Mouse (Mus musculus) liver, adult (tissue): ENCODE measurements around the gene Sorcs2.

ENCODE experiments used
- GATA4 ChIP-seq: IDR thresholded peaks from 2 replicates; pipeline ENCODE4 v1.6.1; 2014; ENCODE audit warnings: mild to moderate bottlenecking, low read length; ENCODE audit not compliant: insufficient replicate concordance

The Sorcs2 gene

GRCm38 (mm10) chr5:36312926-36313325, 85.0 kb downstream of the Sorcs2 start:
- TF ChIP-seq GATA4, result no peak

DNA sequence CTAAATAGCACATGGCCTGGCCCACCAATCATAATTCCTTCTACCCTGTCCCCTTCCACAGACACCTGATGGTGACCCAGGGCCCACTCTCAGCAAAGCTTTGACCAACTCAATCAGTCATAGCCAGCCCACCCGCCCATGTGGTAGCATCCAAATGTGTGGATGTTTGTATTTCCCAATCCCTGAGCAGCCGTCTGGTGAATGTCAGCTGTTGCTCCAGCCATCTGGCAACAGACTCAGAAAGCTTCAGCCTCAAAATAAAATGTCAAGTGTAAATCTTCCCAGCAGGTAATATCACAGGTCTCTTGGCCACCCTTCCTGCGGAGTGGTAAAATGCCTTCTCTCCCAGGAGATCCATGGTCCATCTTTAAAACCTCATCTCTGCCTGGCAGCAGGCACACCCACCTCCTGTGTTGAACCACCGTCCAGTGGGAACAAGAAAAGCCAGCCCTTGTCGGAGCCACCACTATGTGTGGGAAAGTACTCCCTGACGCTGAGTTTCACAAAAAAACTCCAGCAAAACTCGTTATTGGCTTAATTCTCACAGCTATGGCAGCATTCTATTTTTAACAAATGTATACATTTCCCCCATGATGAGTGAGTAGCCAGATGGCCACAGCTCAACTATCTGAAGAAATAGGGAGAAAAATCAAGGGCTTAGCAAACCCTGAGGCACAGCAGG, 93.5 kb downstream of the Sorcs2 start:
- TF ChIP-seq GATA4, result no peak

DNA sequence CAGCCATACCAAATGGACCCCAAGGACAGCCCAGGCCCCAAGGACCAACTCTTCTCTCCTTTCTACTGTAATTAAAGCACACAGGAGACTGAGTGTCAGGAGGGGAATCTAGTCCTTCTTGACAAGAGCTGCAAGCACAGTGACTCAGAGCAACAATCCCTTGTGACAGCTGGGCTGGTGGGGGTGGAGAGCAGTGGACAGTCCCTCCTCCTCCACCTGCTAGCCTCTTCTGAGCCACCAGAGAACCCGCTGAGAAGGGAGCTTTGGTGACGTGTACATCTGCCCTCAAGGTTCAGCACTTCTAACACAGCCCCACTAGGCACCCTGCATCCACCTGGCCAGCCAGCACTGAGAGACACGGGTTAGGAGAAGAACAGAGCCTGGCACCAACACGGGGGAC, 96.8 kb downstream of the Sorcs2 start:
- TF ChIP-seq GATA4, result no peak

GRCm38 (mm10) chr5:36298049-36298448, 99.9 kb downstream of the Sorcs2 start:
- TF ChIP-seq GATA4, result no peak

DNA sequence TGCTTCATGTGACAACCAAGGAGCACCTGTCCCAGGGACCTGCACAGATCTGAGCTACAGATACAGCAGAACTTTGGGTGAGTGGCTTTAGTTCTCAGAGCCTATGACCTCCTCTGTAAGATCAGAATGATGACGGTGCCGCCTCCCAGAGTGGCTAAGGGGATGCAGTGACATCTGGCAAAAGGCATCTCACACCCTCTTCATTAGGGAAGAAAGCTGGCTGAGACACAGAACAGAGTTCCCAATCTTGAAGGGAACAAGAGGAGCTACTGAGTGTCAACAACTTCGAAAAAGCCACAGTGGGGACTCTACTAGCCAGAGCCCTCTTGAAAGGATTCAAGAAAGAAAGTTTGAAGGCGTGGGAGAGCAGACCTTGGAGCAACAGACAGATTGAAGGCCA, 100.7 kb downstream of the Sorcs2 start:
- TF ChIP-seq GATA4, result no peak

GRCm38 (mm10) chr5:36293109-36293900, 104.6 kb downstream of the Sorcs2 start:
- TF ChIP-seq GATA4, result no peak

- no peak for TF ChIP-seq GATA4
Observed at GRCm38 (mm10) chr5:36292321-36292720, 105.6 kb downstream of the Sorcs2 start.

DNA sequence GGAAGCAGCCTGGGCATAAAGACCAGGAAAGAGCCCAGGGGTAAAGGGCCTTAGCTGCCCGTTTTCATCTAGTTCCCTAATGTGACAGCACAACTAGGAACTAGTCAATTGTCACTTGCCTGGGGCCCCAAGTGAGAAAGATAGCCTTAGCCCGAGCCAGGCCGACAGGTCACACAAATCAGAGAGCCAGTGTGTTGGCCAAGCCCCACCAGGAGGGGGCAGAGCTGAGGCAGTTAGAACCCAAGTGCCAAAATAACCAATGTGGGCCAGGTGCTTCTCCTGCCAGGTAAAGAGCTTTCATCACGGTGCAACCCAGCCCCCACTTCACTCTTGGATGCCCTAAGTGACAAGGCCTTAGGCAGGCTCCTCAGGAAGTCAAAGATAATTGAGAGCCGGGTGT, 106.7 kb downstream of the Sorcs2 start:
- TF ChIP-seq GATA4, result no peak

DNA sequence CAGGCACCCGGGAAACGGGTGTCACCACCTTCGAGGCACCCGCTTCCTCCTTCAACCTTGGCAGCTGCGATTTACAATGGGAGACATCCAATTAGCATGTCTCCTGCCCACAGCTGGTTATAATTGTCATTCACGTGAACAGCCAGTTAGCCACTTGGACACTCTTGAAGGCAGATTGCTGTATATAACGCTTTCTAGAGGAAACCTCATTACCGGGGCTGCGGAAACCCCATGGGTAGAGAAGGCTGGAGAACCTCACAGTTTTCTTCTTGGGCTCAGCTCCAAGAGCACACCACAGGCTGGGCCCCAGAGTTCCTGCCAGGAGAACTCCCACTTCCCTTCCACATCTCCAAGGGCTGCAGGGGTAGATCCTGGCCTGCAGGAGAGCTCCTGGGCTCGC, 112.5 kb downstream of the Sorcs2 start:
- TF ChIP-seq GATA4, result no peak

DNA sequence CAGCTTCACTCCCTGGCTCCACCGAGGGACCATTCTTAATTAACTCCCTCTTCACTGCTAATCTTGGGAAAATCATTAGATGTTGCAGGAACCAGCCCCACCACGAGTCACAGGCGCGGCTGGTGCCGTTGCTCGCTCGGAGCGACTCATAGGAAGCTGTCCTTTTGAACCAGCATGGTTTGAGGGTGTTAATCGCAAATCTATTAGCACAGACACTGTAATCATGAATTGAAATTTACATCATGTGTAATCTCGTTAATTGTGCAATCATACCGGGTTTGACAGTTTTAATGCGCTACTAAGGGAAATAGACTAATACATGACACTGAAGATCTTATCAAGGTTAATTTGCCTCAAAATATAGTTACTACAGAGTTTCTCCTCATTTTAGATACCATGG, 118.0 kb downstream of the Sorcs2 start:
- TF ChIP-seq GATA4, result no peak

- no peak for TF ChIP-seq GATA4
Observed at GRCm38 (mm10) chr5:36274684-36275394, 123.1 kb downstream of the Sorcs2 start.

GRCm38 (mm10) chr5:36267194-36267769, 130.7 kb downstream of the Sorcs2 start:
- no peak for TF ChIP-seq GATA4

- no peak for TF ChIP-seq GATA4
Observed at GRCm38 (mm10) chr5:36260862-36261261, 137.1 kb downstream of the Sorcs2 start.

DNA sequence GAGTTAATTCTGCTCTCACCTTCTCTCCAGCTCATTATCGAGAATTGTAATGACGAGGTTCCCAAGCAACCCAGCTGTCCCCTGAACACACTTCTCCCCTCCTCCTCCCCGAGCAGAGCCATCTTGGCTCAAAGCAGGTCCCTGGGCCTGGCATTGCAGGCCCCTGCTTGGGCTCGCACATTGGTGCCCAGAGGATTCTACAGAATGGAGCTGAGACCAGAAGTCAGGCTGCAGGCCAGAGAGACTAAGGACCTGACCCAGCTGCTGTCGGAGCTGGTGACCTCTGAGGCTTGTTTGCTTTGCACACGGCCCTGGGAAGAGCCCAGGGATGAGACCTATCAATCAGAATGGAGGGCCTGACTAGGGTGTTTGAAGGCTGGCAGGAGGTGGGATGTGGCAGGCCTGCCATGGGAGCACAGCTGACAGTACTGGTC, 138.2 kb downstream of the Sorcs2 start:
- TF ChIP-seq GATA4, result no peak

GRCm38 (mm10) chr5:36258387-36259181, 139.4 kb downstream of the Sorcs2 start:
- no peak for TF ChIP-seq GATA4
